In the genomic region with DNA sequence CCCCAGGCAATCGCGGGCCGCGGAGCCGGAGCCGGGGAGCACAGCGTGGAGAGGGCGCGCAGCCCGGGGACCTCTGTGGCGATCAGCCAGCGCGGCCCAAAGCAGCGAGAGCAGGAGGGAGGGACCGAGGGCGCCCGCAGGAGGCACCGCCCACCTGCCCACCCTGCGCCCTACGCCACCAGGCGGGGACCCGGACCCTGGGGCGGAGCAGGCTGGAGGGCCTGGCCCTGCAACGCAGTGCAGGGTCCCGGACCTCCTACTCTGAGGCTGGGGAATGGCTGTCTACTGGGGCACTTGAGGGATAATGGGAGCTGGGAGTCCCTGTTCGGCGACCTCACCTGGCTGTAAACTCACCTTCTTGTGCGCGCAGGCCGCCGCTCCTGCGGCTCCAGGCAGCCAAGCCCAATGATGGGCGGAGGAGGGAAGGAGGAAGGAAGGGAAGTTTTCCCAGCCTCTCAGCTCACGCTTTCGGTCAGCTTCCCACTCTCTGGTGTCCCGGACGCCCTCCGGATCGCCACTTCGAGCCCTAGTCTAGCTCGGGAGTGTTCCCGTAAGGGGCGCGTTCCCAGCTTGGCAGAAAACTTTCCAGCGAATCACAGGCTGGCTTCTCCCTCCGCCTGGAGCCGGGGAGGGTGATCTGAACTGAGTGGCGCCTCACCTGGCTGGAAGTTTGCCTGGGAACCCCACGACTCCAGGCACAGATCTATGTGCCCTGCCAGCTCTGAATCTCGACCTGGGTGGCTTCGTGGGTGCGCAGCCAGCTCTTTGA, we compare ENCODE assay signal across 8 mouse cellular contexts. TPM values are rescaled to one million over a fixed set of nuclear protein-coding genes. Genes with fewer than 3 reads are reported as not detected.
DNase-seq lines count a peak whose midpoint lies in the region; ATAC-seq lines count a peak whose summit lies in the region.

Gene Tmem51 (minus strand): TSS at position 174 of the 769 bp plus-strand sequence.

- peak within 1 kb of the TSS; percentile 91 for H3K4me2 ChIP-seq in heart, embryonic 13.5 days
- peak within 1 kb of the TSS; percentile 97 for H3K4me2 ChIP-seq in kidney, embryonic 15.5 days

- peaks cover 50% of the 10 kb centered on the region for H3K4me1 ChIP-seq in heart, embryonic 13.5 days
- H3K4me1 ChIP-seq in kidney, embryonic 15.5 days, result peaks cover 51% of the 10 kb centered on the region

- H3K9me3 ChIP-seq in heart, embryonic 13.5 days, result no peaks in the 10 kb centered on the region
- no peaks in the 10 kb centered on the region for H3K9me3 ChIP-seq in kidney, embryonic 15.5 days (replicated peaks)

- 1% methylated on average over 46 of the region's 52 CpGs for WGBS in heart, embryonic 13.5 days
- WGBS in kidney, embryonic 15.5 days, result under 1% methylated on average over 46 of the region's 52 CpGs

- H3K36me3 ChIP-seq in heart, embryonic 13.5 days, result no peaks in the 10 kb centered on the region
- H3K36me3 ChIP-seq in kidney, embryonic 15.5 days, result no peaks in the 10 kb centered on the region

- peak within 1 kb of the TSS; percentile 91 for H3K27ac ChIP-seq in heart, embryonic 13.5 days (replicated peaks)
- peak within 1 kb of the TSS; percentile 92 for H3K27ac ChIP-seq in kidney, embryonic 15.5 days

- H3K27me3 ChIP-seq in heart, embryonic 13.5 days (replicated peaks), result peaks cover 22% of the 10 kb centered on the region
- peaks cover 19% of the 10 kb centered on the region for H3K27me3 ChIP-seq in kidney, embryonic 15.5 days

- peak within 1 kb of the TSS; percentile 91 for H3K9ac ChIP-seq in heart, embryonic 13.5 days
- H3K9ac ChIP-seq in kidney, embryonic 15.5 days, result peak within 1 kb of the TSS; percentile 52

- ATAC-seq in heart, embryonic 13.5 days (ENCODE audit: extremely low read depth, insufficient number of reproducible peaks, low FRiP score, low TSS enrichment), result peak; percentile 67; the same call in 1 of the 2 replicates
- peak; percentile 91 for ATAC-seq in kidney, embryonic 15.5 days (replicated peaks; ENCODE audit: low FRiP score)

- DNase-seq in right cerebral cortex, postnatal 4 days, result peak; percentile 19
- no peak for DNase-seq in right cerebral cortex, postnatal 36 days (ENCODE audit: low spot score in 2 of 2)
- peak; percentile 79 for DNase-seq in embryo, embryonic 9.5 days (ENCODE audit: extremely low spot score)
- DNase-seq in lung, postnatal 10 days, result peak; percentile 73
- peak; percentile 63 for DNase-seq in retina, embryonic 14.5 days (ENCODE audit: low spot score)
- DNase-seq in T-cell, adult 2 months (ENCODE audit: low spot score), result no peak

- H3K4me3 ChIP-seq in heart, embryonic 13.5 days, result peak within 1 kb of the TSS; percentile 81
- H3K4me3 ChIP-seq in kidney, embryonic 15.5 days (replicated peaks), result peak within 1 kb of the TSS; percentile 61

RNA-seq across cellular contexts. Expression of gene Tmem51, which starts in this region (rescaled TPM):
- polyA plus RNA-seq in heart, embryonic 13.5 days (2015; fragmentation: Nextera tagmentation; extraction: Ambion mirVana), result 25.3 and 30.3 TPM in 2 replicates
- polyA plus RNA-seq in kidney, embryonic 15.5 days (2015; fragmentation: Nextera tagmentation; extraction: Ambion mirVana), result 29.1 and 29.5 TPM in 2 replicates

Comparison
In these comparisons a context has a peak if more than half of its experiments do, and no peak if none do; other contexts are left out.
1. DNase-seq: peak in right cerebral cortex, postnatal 4 days (single experiment), embryo, embryonic 9.5 days (single experiment), lung, postnatal 10 days (single experiment) and retina, embryonic 14.5 days (single experiment); none in right cerebral cortex, postnatal 36 days (0 of 2) and T-cell, adult 2 months (single experiment).